Mouse (Mus musculus) small intestine, adult 2 months (tissue): ENCODE data around the gene Ttc32. TPM values are rescaled to one million over a fixed set of nuclear protein-coding genes. Genes with fewer than 3 reads are reported as not detected.
"Not testable (repeated sequence)": the region's sequence is repeated elsewhere in the genome, so short reads cannot be mapped to it uniquely, and the experiment has no call there.

Experiments
- H3K27ac ChIP-seq: fragments of 200-500 bp; 2 replicates; pipeline ENCODE4 v1.5.1; 2012; ENCODE audit warnings: low read depth, low read length, control low read depth, inconsistent platforms; ENCODE audit not compliant: insufficient read depth
- H3K27me3 ChIP-seq: fragments of 200-500 bp; 2 replicates; pipeline ENCODE4 v1.6.1; 2012; ENCODE audit warnings: mild to moderate bottlenecking, moderate library complexity, low read length, inconsistent platforms; ENCODE audit not compliant: control insufficient read depth, insufficient read depth
- H3K36me3 ChIP-seq: fragments of 200-500 bp; 2 replicates; pipeline ENCODE4 v1.6.1; 2012; ENCODE audit warnings: mild to moderate bottlenecking, low read length, control low read depth, inconsistent platforms; ENCODE audit not compliant: control insufficient read depth, insufficient read depth
- H3K4me1 ChIP-seq: fragments of 200-500 bp; 2 replicates; pipeline ENCODE4 v1.6.1; 2012; ENCODE audit warnings: low read length, inconsistent platforms, mixed read lengths; ENCODE audit not compliant: control insufficient read depth, insufficient read depth, insufficient read length
- H3K4me3 ChIP-seq: fragments of 200-500 bp; 2 replicates; pipeline ENCODE4 v1.5.1; 2012; ENCODE audit warnings: low read depth, mild to moderate bottlenecking, control low read depth, inconsistent platforms, low read length, moderate library complexity
- CTCF ChIP-seq: fragments of 200-500 bp; IDR thresholded peaks from 2 replicates; pipeline ENCODE4 v1.5.1; 2012; ENCODE audit warnings: low read depth, mild to moderate bottlenecking, control low read depth, inconsistent platforms, low read length, moderate library complexity, mixed read lengths; ENCODE audit not compliant: insufficient replicate concordance, insufficient read length; ENCODE audit errors: extremely low read depth
- POLR2A ChIP-seq: fragments of 200-500 bp; IDR thresholded peaks from 2 replicates; pipeline ENCODE4 v1.6.1; 2012; ENCODE audit warnings: low read depth, mild to moderate bottlenecking, control low read depth, inconsistent platforms, low read length, moderate library complexity
- WGBS: fragments of 180-500 bp; shearing (Covaris S2); methylation state at CpG from one replicate; pipeline ENCODE4 v1.1.7; 2018; 5-methylcytosine and 5-hydroxymethylcytosine counted together
- polyA plus RNA-seq: library from polyadenylated mRNA; depleted of rRNA; stranded (reverse); fragments of >200 nt; gene quantifications from 2 replicates; pipeline ENCODE4 v1.2.3, GENCODE M21; 2012

Gene Ttc32
- polyA plus RNA-seq, 1 experiment, result 10.0 TPM

GRCm38 (mm10) chr12:9016376-9016775 is 13.4 kb upstream of the Ttc32 start:
- WGBS, result 95% methylated on average over 9 of the region's 9 CpGs
- Histone ChIP-seq H3K4me3 (no peak overlapping the region), H3K36me3 (no peaks in the 10 kb centered on the region), H3K27me3 (no peaks in the 10 kb centered on the region), H3K4me1 (no peaks in the 10 kb centered on the region), H3K27ac (no peak overlapping the region)
- TF ChIP-seq POLR2A (no peak), CTCF (no peak)

DNA sequence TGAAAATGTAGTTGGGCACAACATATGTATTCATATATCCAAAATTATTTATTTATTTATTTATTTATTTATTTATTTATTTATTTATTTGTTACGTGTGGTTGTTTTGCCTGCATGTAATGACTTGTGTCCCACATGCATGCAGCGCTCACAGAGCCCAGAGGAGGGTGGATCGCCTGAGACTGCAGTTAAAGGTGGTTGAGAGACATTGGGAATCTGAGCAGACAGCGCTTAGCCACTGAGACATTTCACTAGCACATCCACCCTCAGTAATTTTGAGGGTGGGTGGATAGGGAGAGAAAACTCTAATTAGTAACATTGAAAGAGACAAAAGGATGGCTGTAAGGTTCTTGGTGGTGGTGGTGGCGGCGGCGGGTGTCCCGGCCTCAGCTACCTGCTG is 9.4 kb upstream of the Ttc32 start:
- Histone ChIP-seq H3K27ac (no peak overlapping the region), H3K36me3 (no peaks in the 10 kb centered on the region), H3K4me3 (no peak overlapping the region), H3K27me3 (no peaks in the 10 kb centered on the region), H3K4me1 (no peaks in the 10 kb centered on the region)
- no peak for TF ChIP-seq POLR2A
- TF ChIP-seq CTCF, result no peak
- 95% methylated on average over 8 of the region's 8 CpGs for WGBS

DNA sequence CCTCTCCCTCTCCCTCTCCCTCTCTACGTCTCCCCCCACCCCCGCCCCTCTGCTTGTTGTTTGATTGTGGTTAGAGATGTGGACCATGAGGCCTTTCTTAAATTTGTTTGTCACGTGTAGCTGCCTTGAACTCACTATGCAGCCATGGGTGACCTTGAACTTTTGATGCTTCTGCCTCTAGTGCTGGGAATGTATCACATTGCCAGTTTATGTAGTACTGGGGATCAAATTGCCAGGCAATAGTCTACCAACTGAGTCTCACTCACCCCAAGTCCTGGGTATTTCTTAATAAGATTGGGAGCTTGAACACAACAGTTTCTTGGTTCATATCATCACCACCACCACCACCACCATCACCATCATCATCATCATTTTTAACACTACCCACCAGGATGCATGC is 8.8 kb upstream of the Ttc32 start:
- Histone ChIP-seq H3K27ac (no peak overlapping the region), H3K36me3 (no peaks in the 10 kb centered on the region), H3K4me1 (no peaks in the 10 kb centered on the region), H3K27me3 (no peaks in the 10 kb centered on the region), H3K4me3 (no peak overlapping the region)
- WGBS, result 73% methylated on average over 3 of the region's 3 CpGs
- no peak for TF ChIP-seq CTCF

GRCm38 (mm10) chr12:9023031-9023430 is 6.8 kb upstream of the Ttc32 start:
- WGBS, result 48% methylated on average over 4 of the region's 4 CpGs
- H3K4me3 ChIP-seq, result no peak overlapping the region
- TF ChIP-seq CTCF (no peak), POLR2A (no peak)
- no peaks in the 10 kb centered on the region for H3K27me3 ChIP-seq
- no peaks in the 10 kb centered on the region for H3K4me1 ChIP-seq
- no peaks in the 10 kb centered on the region for H3K36me3 ChIP-seq
- H3K27ac ChIP-seq, result no peak overlapping the region

DNA sequence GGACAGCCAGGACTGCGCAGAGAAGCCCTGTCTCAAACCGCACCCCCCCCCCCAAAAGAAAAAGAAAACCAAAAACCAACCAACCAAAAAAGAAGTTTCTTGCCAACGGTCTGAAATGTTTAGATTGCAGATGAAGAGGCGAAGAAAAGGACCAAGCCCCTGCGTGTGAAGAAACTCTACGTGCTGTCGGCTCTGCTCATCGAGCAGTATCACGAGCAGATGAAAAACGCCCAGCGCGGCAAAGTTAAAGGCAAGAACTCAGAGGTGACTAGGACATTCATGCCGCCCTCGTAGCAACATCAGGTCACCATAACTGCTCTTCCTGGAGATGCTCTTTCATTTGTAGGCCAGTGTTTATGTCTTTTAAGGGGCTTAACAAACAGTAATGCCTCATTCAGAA is 5.7 kb upstream of the Ttc32 start:
- H3K4me1 ChIP-seq, result no peaks in the 10 kb centered on the region
- H3K27me3 ChIP-seq, result no peaks in the 10 kb centered on the region
- no peak overlapping the region for H3K4me3 ChIP-seq
- no peak overlapping the region for H3K27ac ChIP-seq
- WGBS, result 92% methylated on average over 14 of the region's 14 CpGs
- TF ChIP-seq POLR2A (no peak), CTCF (no peak)
- no peaks in the 10 kb centered on the region for H3K36me3 ChIP-seq

- no peaks in the 10 kb centered on the region for H3K27me3 ChIP-seq
Measured at GRCm38 (mm10) chr12:9024736-9025135, 5.1 kb upstream of the Ttc32 start.

GRCm38 (mm10) chr12:9026843-9027242 is 3.0 kb upstream of the Ttc32 start:
- no peak overlapping the region for H3K27ac ChIP-seq
- no peaks in the 10 kb centered on the region for H3K27me3 ChIP-seq
- H3K4me3 ChIP-seq, result no peak overlapping the region
- H3K4me1 ChIP-seq, result no peaks in the 10 kb centered on the region
- TF ChIP-seq POLR2A (no peak), CTCF (no peak)
- no peaks in the 10 kb centered on the region for H3K36me3 ChIP-seq

More at GRCm38 (mm10) chr12:9024736-9025135, 5.1 kb upstream of the Ttc32 start:
- no peak overlapping the region for H3K27ac ChIP-seq
- whole genome bisulfite sequencing, result 86% methylated on average over 13 of the region's 13 CpGs
- H3K4me1 ChIP-seq, result no peaks in the 10 kb centered on the region
- H3K36me3 ChIP-seq, result no peaks in the 10 kb centered on the region
- TF ChIP-seq CTCF (no peak), POLR2A (no peak)
- no peak overlapping the region for H3K4me3 ChIP-seq

- not testable (repeated sequence) for H3K27me3 ChIP-seq, H3K4me3 ChIP-seq, H3K4me1 ChIP-seq, H3K36me3 ChIP-seq, H3K27ac ChIP-seq
- WGBS, result 85% methylated on average over 7 of the region's 7 CpGs
Measured at GRCm38 (mm10) chr12:9028816-9029215, 981 bp upstream of the Ttc32 start.
